ENCODE assay signal across 13 mouse cellular contexts in the genomic region with DNA sequence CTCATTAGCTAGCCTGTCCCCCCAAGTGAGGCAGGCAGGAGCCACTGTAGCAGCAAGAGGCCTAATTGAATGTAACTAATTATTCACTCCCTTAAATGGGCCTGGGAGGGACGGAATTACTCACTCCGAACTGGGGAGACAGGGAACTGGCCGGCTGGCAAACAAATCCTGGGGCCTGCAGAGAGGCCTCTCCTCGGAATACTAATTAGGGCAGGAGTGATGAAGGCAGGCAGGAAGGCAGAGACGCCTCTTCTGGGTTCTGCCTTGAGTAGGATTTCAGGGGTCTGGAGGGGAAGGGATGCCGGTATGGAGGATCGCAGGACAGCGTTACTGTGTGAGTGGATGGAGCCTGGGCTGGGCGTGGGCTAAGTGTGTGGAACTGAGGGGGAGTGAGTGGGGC. TPM values are rescaled to one million over a fixed set of nuclear protein-coding genes. Genes with fewer than 3 reads are reported as not detected.
DNase-seq lines count a peak whose midpoint lies in the region; ATAC-seq lines count a peak whose summit lies in the region.
"Had no signal": no experiment of that assay in that cellular context is flagged by ENCODE, and none has a peak within 500 bp of the region (broad histone marks: within the 10 kb centered on the region; RNA-seq: fewer than 3 reads in every experiment).

No protein-coding gene starts in this region.

- H3K9me3 ChIP-seq in forebrain, embryonic 16.5 days (ENCODE audit: control insufficient read depth, low read length) = no peaks in the 10 kb centered on the region
- no peaks in the 10 kb centered on the region for H3K9me3 ChIP-seq in limb, embryonic 12.5 days
- H3K9me3 ChIP-seq in neural tube, embryonic 13.5 days = no peaks in the 10 kb centered on the region
- no peaks in the 10 kb centered on the region for H3K9me3 ChIP-seq in liver, embryonic 12.5 days (replicated peaks)
- H3K9me3 ChIP-seq in kidney, embryonic 15.5 days (replicated peaks) = no peaks in the 10 kb centered on the region
- H3K9me3 ChIP-seq: limb, embryonic 15.5 days had no signal

- H3K4me1 ChIP-seq in forebrain, embryonic 16.5 days (replicated peaks; ENCODE audit: control insufficient read depth, insufficient read depth, low read length) = peaks cover 60% of the 10 kb centered on the region
- H3K4me1 ChIP-seq in limb, embryonic 12.5 days (replicated peaks) = peaks cover 16% of the 10 kb centered on the region
- H3K4me1 ChIP-seq in neural tube, embryonic 13.5 days (replicated peaks) = peaks cover 49% of the 10 kb centered on the region
- no peaks in the 10 kb centered on the region for H3K4me1 ChIP-seq in liver, embryonic 12.5 days
- peaks cover 24% of the 10 kb centered on the region; the same call in 1 of the 2 replicates for H3K4me1 ChIP-seq in kidney, embryonic 15.5 days
- H3K4me1 ChIP-seq: limb, embryonic 15.5 days had no signal

- H3K4me2 ChIP-seq in forebrain, embryonic 16.5 days (ENCODE audit: low read length) = no peak overlapping the region
- H3K4me2 ChIP-seq in limb, embryonic 12.5 days = peak overlapping the region; percentile 10
- peak overlapping the region; percentile 16 for H3K4me2 ChIP-seq in neural tube, embryonic 13.5 days
- H3K4me2 ChIP-seq in liver, embryonic 12.5 days = no peak overlapping the region
- no peak overlapping the region for H3K4me2 ChIP-seq in kidney, embryonic 15.5 days
- H3K4me2 ChIP-seq: limb, embryonic 15.5 days had no signal

- peak overlapping the region; percentile 37; the same call in 1 of the 2 replicates for H3K9ac ChIP-seq in forebrain, embryonic 16.5 days (replicated peaks; ENCODE audit: low read depth, low read length)
- H3K9ac ChIP-seq in limb, embryonic 12.5 days (replicated peaks) = no peak overlapping the region
- peak overlapping the region; percentile 41; the same call in 1 of the 2 replicates for H3K9ac ChIP-seq in neural tube, embryonic 13.5 days
- H3K9ac ChIP-seq in liver, embryonic 12.5 days = no peak overlapping the region
- no peak overlapping the region for H3K9ac ChIP-seq in kidney, embryonic 15.5 days
- H3K9ac ChIP-seq: limb, embryonic 15.5 days had no signal

- H3K27ac ChIP-seq in forebrain, embryonic 16.5 days (ENCODE audit: low read length) = no peak overlapping the region
- no peak overlapping the region for H3K27ac ChIP-seq in limb, embryonic 12.5 days
- peak overlapping the region; percentile 52 for H3K27ac ChIP-seq in neural tube, embryonic 13.5 days (replicated peaks)
- no peak overlapping the region for H3K27ac ChIP-seq in liver, embryonic 12.5 days
- no peak overlapping the region for H3K27ac ChIP-seq in kidney, embryonic 15.5 days
- H3K27ac ChIP-seq: limb, embryonic 15.5 days had no signal

- 3% methylated on average over 9 of the region's 9 CpGs for WGBS in forebrain, embryonic 16.5 days
- 3% methylated on average over 9 of the region's 9 CpGs for WGBS in limb, embryonic 12.5 days
- WGBS in neural tube, embryonic 13.5 days = 6% methylated on average over 9 of the region's 9 CpGs
- 11% methylated on average over 9 of the region's 9 CpGs for WGBS in liver, embryonic 12.5 days (ENCODE audit: insufficient replicate concordance)
- 4% methylated on average over 9 of the region's 9 CpGs for WGBS in kidney, embryonic 15.5 days

- no peaks in the 10 kb centered on the region for H3K36me3 ChIP-seq in forebrain, embryonic 16.5 days (ENCODE audit: control insufficient read depth, insufficient read depth)
- no peaks in the 10 kb centered on the region for H3K36me3 ChIP-seq in limb, embryonic 12.5 days
- no peaks in the 10 kb centered on the region for H3K36me3 ChIP-seq in neural tube, embryonic 13.5 days
- H3K36me3 ChIP-seq in liver, embryonic 12.5 days = no peaks in the 10 kb centered on the region
- H3K36me3 ChIP-seq in kidney, embryonic 15.5 days = no peaks in the 10 kb centered on the region
- H3K36me3 ChIP-seq: limb, embryonic 15.5 days had no signal

- ATAC-seq in forebrain, embryonic 16.5 days = peak; percentile 71
- no peak for ATAC-seq in limb, embryonic 12.5 days (ENCODE audit: insufficient number of reproducible peaks, insufficient read depth, low FRiP score, low TSS enrichment, low read depth)
- peak; percentile 52 for ATAC-seq in neural tube, embryonic 13.5 days (ENCODE audit: low read depth)
- no peak for ATAC-seq in liver, embryonic 12.5 days
- ATAC-seq in kidney, embryonic 15.5 days (replicated peaks; ENCODE audit: low FRiP score) = no peak

- peak; percentile 20 for DNase-seq in embryo, embryonic 10.5 days (ENCODE audit: low spot score)
- no peak for DNase-seq in embryo, embryonic 9.5 days (ENCODE audit: extremely low spot score)
- no peak for DNase-seq in kidney, adult 11 months
- DNase-seq: right cerebral cortex, postnatal 25 days; thymus, postnatal 36 days had no signal

- peaks cover 7% of the 10 kb centered on the region for H3K27me3 ChIP-seq in forebrain, embryonic 16.5 days (replicated peaks; ENCODE audit: control insufficient read depth, insufficient read depth, low read length)
- peaks cover 94% of the 10 kb centered on the region for H3K27me3 ChIP-seq in limb, embryonic 12.5 days
- peaks cover 83% of the 10 kb centered on the region for H3K27me3 ChIP-seq in neural tube, embryonic 13.5 days
- peaks cover 98% of the 10 kb centered on the region for H3K27me3 ChIP-seq in liver, embryonic 12.5 days (replicated peaks)
- peaks cover 94% of the 10 kb centered on the region for H3K27me3 ChIP-seq in kidney, embryonic 15.5 days

- H3K4me3 ChIP-seq in forebrain, embryonic 16.5 days (replicated peaks; ENCODE audit: low read length) = no peak overlapping the region
- no peak overlapping the region for H3K4me3 ChIP-seq in limb, embryonic 12.5 days (replicated peaks)
- H3K4me3 ChIP-seq in neural tube, embryonic 13.5 days = no peak overlapping the region
- H3K4me3 ChIP-seq in liver, embryonic 12.5 days = no peak overlapping the region
- no peak overlapping the region for H3K4me3 ChIP-seq in kidney, embryonic 15.5 days (replicated peaks)
- H3K4me3 ChIP-seq: limb, embryonic 15.5 days had no signal

RNA-seq across cellular contexts. Expression of a gene that starts 13.5 kb away (rescaled TPM):
- not detected in 2 replicates for polyA plus RNA-seq in forebrain, embryonic 16.5 days (2015; fragmentation: Nextera tagmentation; extraction: Ambion mirVana)
- polyA plus RNA-seq in limb, embryonic 12.5 days (2016; fragmentation: Nextera tagmentation; extraction: Ambion mirVana) = not detected in 2 replicates
- polyA plus RNA-seq in neural tube, embryonic 13.5 days (2015; fragmentation: Nextera tagmentation; extraction: Ambion mirVana) = not detected in 2 replicates
- polyA plus RNA-seq in liver, embryonic 12.5 days (2016; fragmentation: Nextera tagmentation; extraction: Ambion mirVana) = not detected in 2 replicates
- not detected in 2 replicates for polyA plus RNA-seq in kidney, embryonic 15.5 days (2015; fragmentation: Nextera tagmentation; extraction: Ambion mirVana)
- polyA plus RNA-seq: kidney, embryonic 16.5 days; limb, embryonic 15.5 days; lung, embryonic 16.5 days had no signal

RNA-seq across cellular contexts. Expression of a gene that starts 21.6 kb away (rescaled TPM):
- polyA plus RNA-seq in forebrain, embryonic 16.5 days (2015; fragmentation: Nextera tagmentation; extraction: Ambion mirVana) = 5.0 and 6.2 TPM in 2 replicates
- 5.5 and 7.8 TPM in 2 replicates for polyA plus RNA-seq in limb, embryonic 12.5 days (2016; fragmentation: Nextera tagmentation; extraction: Ambion mirVana)
- polyA plus RNA-seq in neural tube, embryonic 13.5 days (2015; fragmentation: Nextera tagmentation; extraction: Ambion mirVana) = 7.2 and 8.3 TPM in 2 replicates
- polyA plus RNA-seq in liver, embryonic 12.5 days (2016; fragmentation: Nextera tagmentation; extraction: Ambion mirVana) = 3.2 and 3.9 TPM in 2 replicates
- 7.4 and 8.4 TPM in 2 replicates for polyA plus RNA-seq in kidney, embryonic 15.5 days (2015; fragmentation: Nextera tagmentation; extraction: Ambion mirVana)

RNA-seq across cellular contexts. Expression of a gene that starts 42.4 kb away (rescaled TPM):
- polyA plus RNA-seq in forebrain, embryonic 16.5 days (2015; fragmentation: Nextera tagmentation; extraction: Ambion mirVana) = 128 and 138 TPM in 2 replicates
- 117 and 125 TPM in 2 replicates for polyA plus RNA-seq in limb, embryonic 12.5 days (2016; fragmentation: Nextera tagmentation; extraction: Ambion mirVana)
- polyA plus RNA-seq in neural tube, embryonic 13.5 days (2015; fragmentation: Nextera tagmentation; extraction: Ambion mirVana) = 97.3 and 111 TPM in 2 replicates
- polyA plus RNA-seq in liver, embryonic 12.5 days (2016; fragmentation: Nextera tagmentation; extraction: Ambion mirVana) = 33.2 and 34.4 TPM in 2 replicates
- polyA plus RNA-seq in kidney, embryonic 15.5 days (2015; fragmentation: Nextera tagmentation; extraction: Ambion mirVana) = 73.5 and 79.6 TPM in 2 replicates

Comparison
In these comparisons a context has a peak if more than half of its experiments do, and no peak if none do; other contexts are left out.
1. ATAC-seq: peak in forebrain, embryonic 16.5 days (single experiment) and neural tube, embryonic 13.5 days (single experiment); none in limb, embryonic 12.5 days (single experiment), liver, embryonic 12.5 days (single experiment) and kidney, embryonic 15.5 days (single experiment).
2. H3K4me2 ChIP-seq: peak in limb, embryonic 12.5 days (single experiment) and neural tube, embryonic 13.5 days (single experiment); none in forebrain, embryonic 16.5 days (single experiment), liver, embryonic 12.5 days (single experiment) and kidney, embryonic 15.5 days (single experiment).
3. H3K9ac ChIP-seq: peak in forebrain, embryonic 16.5 days (single experiment) and neural tube, embryonic 13.5 days (single experiment); none in limb, embryonic 12.5 days (single experiment), liver, embryonic 12.5 days (single experiment) and kidney, embryonic 15.5 days (single experiment).